Mouse (Mus musculus): Measurements from ENCODE around the gene Nf2. TPM values are rescaled to one million over a fixed set of nuclear protein-coding genes. Genes with fewer than 3 reads are reported as not detected.

The Nf2 gene
- total and polyA plus RNA-seq, 3 experiments = 45.2 to 103 (median 50.7) TPM

DNA sequence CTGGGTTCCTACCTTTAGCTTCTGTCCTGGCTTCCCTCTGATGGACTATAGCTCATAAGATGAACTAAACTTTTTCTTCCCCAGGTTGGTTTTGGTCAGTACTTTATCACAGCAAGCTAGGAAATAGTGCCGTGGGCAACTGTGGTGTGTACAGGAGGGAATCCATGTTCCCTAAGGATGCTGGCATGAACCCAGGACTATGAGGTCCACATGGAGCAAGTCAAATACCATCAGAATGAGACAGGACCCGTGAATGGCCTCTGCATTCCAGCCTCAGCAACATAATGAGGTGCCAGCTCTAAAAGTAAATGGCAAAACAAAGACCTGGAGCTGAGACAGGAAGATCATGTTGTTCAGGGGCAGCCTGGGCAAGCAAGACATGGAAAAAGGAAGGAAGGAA is 9.1 kb upstream of the Nf2 start:
- in situ Hi-C loops (cut with MboI; ENCODE audit: low pct_ligation_motif_present, low pct_unique_long_range_greater_than_20kb, low sequenced_read_pairs) = no loop called here
- Histone ChIP-seq H3K36me3 (replicated peaks in 1 of 2; ENCODE audit: control insufficient read depth in 1 of 2, insufficient read depth in 1 of 2, low read length in 1 of 2) (no peaks in the 10 kb centered on the region), H3K27ac (ENCODE audit: insufficient read depth, low read depth) (no peak overlapping the region), H3K4me2 (ENCODE audit: insufficient read depth, low read depth, poor library complexity, severe bottlenecking) (no peak overlapping the region), H3K9me3 (replicated peaks; ENCODE audit: low read length) (no peaks in the 10 kb centered on the region), H3K4me1 (ENCODE audit: control insufficient read depth in 1 of 2, insufficient read depth in 2 of 2) (peaks cover 2 to 10% of the 10 kb centered on the region in 2 experiments), H3K27me3 (replicated peaks) (no peaks in the 10 kb centered on the region), H3K79me2 (replicated peaks; ENCODE audit: control insufficient read depth, extremely low read depth, insufficient read depth, poor library complexity, severe bottlenecking) (no peaks in the 10 kb centered on the region), H3K4me3 (replicated peaks in 1 of 3; ENCODE audit: low read depth in 2 of 3, low read length in 2 of 3, poor library complexity in 1 of 3) (no peak overlapping the region), H3K9ac (ENCODE audit: insufficient read depth, low read depth) (no peak overlapping the region)
- TF ChIP-seq MAX (IDR thresholded peaks at IDR 0.05; ENCODE audit: low read length) = no peak
- TF ChIP-seq CHD2 (IDR thresholded peaks at IDR 0.05; ENCODE audit: low read length) = no peak
- no peak for TF ChIP-seq MXI1 (IDR thresholded peaks at IDR 0.05; ENCODE audit: low read depth, low read length)
- no peak for TF ChIP-seq SMC3 (IDR thresholded peaks at IDR 0.05; ENCODE audit: low read depth, low read length)
- TF ChIP-seq MAZ (IDR thresholded peaks at IDR 0.05; ENCODE audit: low read depth, low read length) = no peak
- TF ChIP-seq JUND (conservative IDR thresholded peaks at IDR 0.05; ENCODE audit: low read depth, low read length) = no peak
- no peak for TF ChIP-seq USF2 (conservative IDR thresholded peaks at IDR 0.05; ENCODE audit: low read depth, low read length)
- TF ChIP-seq IRF4 (IDR thresholded peaks at IDR 0.05; ENCODE audit: low read depth, low read length) = no peak
- no peak for TF ChIP-seq BHLHE40 (IDR thresholded peaks at IDR 0.05; ENCODE audit: low read depth, low read length)
- no peak for TF ChIP-seq RCOR1 (conservative IDR thresholded peaks at IDR 0.05; ENCODE audit: low read depth, low read length)
- TF ChIP-seq EP300 (IDR thresholded peaks at IDR 0.05; ENCODE audit: low read length) = no peak
- TF ChIP-seq JUN (IDR thresholded peaks at IDR 0.05; ENCODE audit: insufficient read depth, low read depth, low read length) = no peak
- TF ChIP-seq NELFE (IDR thresholded peaks at IDR 0.05; ENCODE audit: low read depth, low read length) = no peak
- no peak for TF ChIP-seq CHD1 (IDR thresholded peaks at IDR 0.05; ENCODE audit: low read depth, low read length)
- TF ChIP-seq ZNF384 (IDR thresholded peaks at IDR 0.05; ENCODE audit: low read depth, low read length) = no peak
- no peak for TF ChIP-seq MYC (IDR thresholded peaks at IDR 0.05; ENCODE audit: low read depth, low read length)
- TF ChIP-seq UBTF (IDR thresholded peaks at IDR 0.05; ENCODE audit: low read depth, low read length) = no peak
- TF ChIP-seq KAT2A (IDR thresholded peaks at IDR 0.05; ENCODE audit: insufficient replicate concordance, low read length) = no peak
- TF ChIP-seq ZC3H11A (IDR thresholded peaks at IDR 0.05; ENCODE audit: low read depth, low read length) = no peak
- no peak for DNase-seq (ENCODE audit: extremely low read depth)
- dilution Hi-C loops (cut with MboI; ENCODE audit: extremely low pct_ligation_motif_present, extremely low pct_unique_long_range_greater_than_20kb, low sequenced_read_pairs) = no loop called here

DNA sequence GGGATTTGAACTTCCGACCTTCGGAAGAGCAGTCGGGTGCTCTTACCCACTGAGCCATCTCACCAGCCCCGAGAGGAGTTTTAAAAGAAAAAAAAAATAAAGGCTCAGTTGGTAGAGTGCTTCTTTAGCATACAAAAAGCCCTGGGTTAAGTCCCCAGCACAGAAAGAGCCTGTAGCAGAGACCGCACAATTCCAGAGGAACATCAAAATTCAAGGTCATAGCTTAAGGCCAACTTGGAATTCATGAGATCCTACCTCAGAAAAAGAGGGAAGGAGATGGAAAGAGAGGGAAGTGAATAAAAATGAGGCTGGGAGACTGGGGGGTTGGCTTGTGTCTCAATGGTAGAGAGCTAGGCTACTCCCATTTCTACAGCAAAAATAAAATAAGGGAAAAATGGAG is 4.8 kb upstream of the Nf2 start:
- H3K27me3 ChIP-seq (replicated peaks) = no peaks in the 10 kb centered on the region
- H3K9ac ChIP-seq (ENCODE audit: insufficient read depth, low read depth) = no peak overlapping the region
- no peak overlapping the region for H3K4me2 ChIP-seq (ENCODE audit: insufficient read depth, low read depth, poor library complexity, severe bottlenecking)
- peaks cover 0 to 5% of the 10 kb centered on the region in 2 experiments; a peak in 1 of 4 replicates for H3K4me1 ChIP-seq (ENCODE audit: control insufficient read depth in 1 of 2, insufficient read depth in 2 of 2)
- no peak for DNase-seq (ENCODE audit: extremely low read depth)
- dilution Hi-C loops (cut with MboI; ENCODE audit: extremely low pct_ligation_motif_present, extremely low pct_unique_long_range_greater_than_20kb, low sequenced_read_pairs) (no loop called here), in situ Hi-C loops (cut with MboI; ENCODE audit: low pct_ligation_motif_present, low pct_unique_long_range_greater_than_20kb, low sequenced_read_pairs) (no loop called here)
- no peak overlapping the region for H3K27ac ChIP-seq (ENCODE audit: insufficient read depth, low read depth)
- peaks cover 9% of the 10 kb centered on the region for H3K9me3 ChIP-seq (replicated peaks; ENCODE audit: low read length)
- H3K79me2 ChIP-seq (replicated peaks; ENCODE audit: control insufficient read depth, extremely low read depth, insufficient read depth, poor library complexity, severe bottlenecking) = no peaks in the 10 kb centered on the region
- no peak overlapping the region for H3K4me3 ChIP-seq (replicated peaks in 1 of 3; ENCODE audit: low read depth in 2 of 3, low read length in 2 of 3, poor library complexity in 1 of 3)
- no peak for TF ChIP-seq PAX5 (IDR thresholded peaks at IDR 0.05; ENCODE audit: low read length)
- no peak for TF ChIP-seq BHLHE40 (IDR thresholded peaks at IDR 0.05; ENCODE audit: low read depth, low read length)
- no peak for TF ChIP-seq CHD1 (IDR thresholded peaks at IDR 0.05; ENCODE audit: low read depth, low read length)
- no peak for TF ChIP-seq ZMIZ1 (IDR thresholded peaks at IDR 0.05; ENCODE audit: low read depth, low read length)
- TF ChIP-seq ZNF384 (IDR thresholded peaks at IDR 0.05; ENCODE audit: low read depth, low read length) = no peak
- no peak for TF ChIP-seq JUN (IDR thresholded peaks at IDR 0.05; ENCODE audit: insufficient read depth, low read depth, low read length)
- no peak for TF ChIP-seq NELFE (IDR thresholded peaks at IDR 0.05; ENCODE audit: low read depth, low read length)
- no peak for TF ChIP-seq RCOR1 (conservative IDR thresholded peaks at IDR 0.05; ENCODE audit: low read depth, low read length)
- no peak for TF ChIP-seq IRF4 (IDR thresholded peaks at IDR 0.05; ENCODE audit: low read depth, low read length)
- no peak for TF ChIP-seq HCFC1 (IDR thresholded peaks at IDR 0.05; ENCODE audit: low read depth, low read length)
- TF ChIP-seq MAX (IDR thresholded peaks at IDR 0.05; ENCODE audit: low read length) = no peak
- TF ChIP-seq MAZ (IDR thresholded peaks at IDR 0.05; ENCODE audit: low read depth, low read length) = no peak
- TF ChIP-seq MEF2A (IDR thresholded peaks at IDR 0.05; ENCODE audit: borderline replicate concordance, low read depth, low read length) = no peak
- TF ChIP-seq POLR2AphosphoS2 (IDR thresholded peaks at IDR 0.05; ENCODE audit: low read depth, low read length) = no peak
- no peak for TF ChIP-seq RAD21 (IDR thresholded peaks at IDR 0.05; ENCODE audit: low read depth, low read length)
- TF ChIP-seq TBP (conservative IDR thresholded peaks at IDR 0.05; ENCODE audit: low read depth, low read length) = no peak
- TF ChIP-seq SIN3A (IDR thresholded peaks at IDR 0.05; ENCODE audit: low read length) = no peak
- no peaks in the 10 kb centered on the region for H3K36me3 ChIP-seq (replicated peaks in 1 of 2; ENCODE audit: control insufficient read depth in 1 of 2, insufficient read depth in 1 of 2, low read length in 1 of 2)

All from CH12.LX (cell line).